Mouse (Mus musculus) hindbrain, embryonic 12.5 days (tissue): Measurements from ENCODE around the gene Phka2. TPM values are rescaled to one million over a fixed set of nuclear protein-coding genes. Genes with fewer than 3 reads are reported as not detected.

Experiments
- ATAC-seq: fragments of 200-750 bp; cut with Nextera tagmentation; 2 replicates; pipeline ENCODE4 v1.8.0; 2017; ENCODE audit warnings: moderate TSS enrichment; ENCODE audit not compliant: low FRiP score
- H3K27ac ChIP-seq: fragments of 300-500 bp; sonication (generic); 2 replicates; pipeline ENCODE4 v1.5.1; 2016; ENCODE audit warnings: mild to moderate bottlenecking
- H3K27me3 ChIP-seq: fragments of 300-500 bp; sonication (generic); 2 replicates; pipeline ENCODE4 v1.6.1; 2016; ENCODE audit warnings: mild to moderate bottlenecking
- H3K36me3 ChIP-seq: fragments of 300-500 bp; sonication (generic); 2 replicates; pipeline ENCODE4 v1.6.1; 2016; ENCODE audit warnings: mild to moderate bottlenecking
- H3K4me1 ChIP-seq: fragments of 300-500 bp; sonication (generic); 2 replicates; pipeline ENCODE4 v1.6.1; 2016
- H3K4me2 ChIP-seq: fragments of 300-500 bp; sonication (generic); replicated peaks from 2 replicates; pipeline ENCODE4 v1.6.1; 2016; ENCODE audit warnings: mild to moderate bottlenecking
- H3K4me3 ChIP-seq: fragments of 300-500 bp; sonication (generic); 2 replicates; pipeline ENCODE4 v1.5.1; 2016; ENCODE audit warnings: mild to moderate bottlenecking
- H3K9ac ChIP-seq: fragments of 300-500 bp; sonication (generic); 2 replicates; pipeline ENCODE4 v1.6.1; 2016; ENCODE audit warnings: mild to moderate bottlenecking, moderate library complexity
- H3K9me3 ChIP-seq: fragments of 300-500 bp; sonication (generic); replicated peaks from 2 replicates; pipeline ENCODE4 v1.6.1; 2016; ENCODE audit warnings: mild to moderate bottlenecking
- WGBS: fragments of 180-500 bp; shearing (Covaris S2); methylation state at CpG from one replicate; pipeline ENCODE4 v1.1.7; 2016; 5-methylcytosine and 5-hydroxymethylcytosine counted together
- polyA plus RNA-seq: library from polyadenylated mRNA; unstranded; fragments of >200 nt; fragmentation: Nextera tagmentation; extraction: Ambion mirVana; gene quantifications from 2 replicates; pipeline ENCODE4 v1.2.1, GENCODE M21; 2016

Phka2 gene
- 20.0 and 20.3 TPM in 2 replicates for polyA plus RNA-seq

DNA sequence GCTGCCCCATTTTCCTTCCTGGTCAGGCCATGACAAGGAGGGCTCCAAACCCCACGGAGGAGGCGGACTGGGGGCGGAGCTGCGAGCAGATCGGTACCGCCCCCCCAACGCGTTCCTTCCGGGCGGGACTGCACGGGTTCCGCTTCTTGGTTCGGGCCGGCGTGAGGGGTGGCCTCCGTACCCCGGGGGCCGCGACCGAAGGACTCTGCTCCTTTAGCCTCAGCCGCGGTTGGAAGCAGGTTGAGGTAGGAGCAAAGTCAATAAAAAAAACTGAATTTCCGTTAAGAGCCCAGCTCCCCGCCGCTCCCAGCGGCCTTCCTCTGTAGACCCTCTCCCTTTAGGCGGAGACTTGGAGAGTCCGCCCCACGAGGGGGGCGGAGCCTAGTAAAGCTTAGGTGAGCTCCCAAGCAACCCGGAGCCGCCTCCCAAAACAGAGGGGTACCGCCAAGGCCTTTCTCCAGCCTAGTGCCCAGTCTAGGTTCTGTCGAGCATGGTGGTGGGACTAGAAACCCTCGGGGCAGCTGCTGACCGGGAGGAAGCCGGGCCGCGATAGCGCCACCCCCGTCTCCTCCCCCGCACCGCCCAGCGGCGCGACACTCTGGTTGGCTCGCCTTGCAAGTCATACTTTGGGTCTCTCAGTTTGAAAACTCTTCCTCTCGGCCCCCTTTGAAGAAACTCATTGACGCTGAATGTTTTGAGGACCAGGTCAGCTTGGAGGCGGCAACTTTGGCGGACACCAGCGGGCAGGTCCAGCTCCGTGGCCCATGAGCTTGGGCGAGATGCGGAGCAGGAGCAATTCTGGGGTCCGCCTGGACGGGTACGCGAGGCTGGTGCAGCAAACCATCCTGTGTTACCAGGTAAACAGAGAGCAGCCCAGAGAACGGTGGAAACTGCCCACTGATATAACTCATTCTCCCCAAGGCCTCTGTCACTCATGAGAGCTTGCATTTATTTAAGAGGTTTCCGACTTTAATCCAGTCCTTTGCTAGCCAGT, at the start of gene Phka2:
Phka2 (plus strand) TSS at position 119 of the 994 bp plus-strand sequence.
- H3K4me3 ChIP-seq, result peak within 1 kb of the TSS; percentile 47
- peak within 1 kb of the TSS; percentile 57 for H3K4me2 ChIP-seq
- 17% methylated on average over 59 of the region's 61 CpGs for WGBS
- H3K27me3 ChIP-seq, result peaks cover 14% of the 10 kb centered on the region
- peak within 1 kb of the TSS; percentile 65 for H3K9ac ChIP-seq
- H3K9me3 ChIP-seq, result no peaks in the 10 kb centered on the region
- peaks cover 5% of the 10 kb centered on the region for H3K4me1 ChIP-seq
- peak; percentile 99 for ATAC-seq
- H3K27ac ChIP-seq, result peak within 1 kb of the TSS; percentile 62
- H3K36me3 ChIP-seq, result no peaks in the 10 kb centered on the region

DNA sequence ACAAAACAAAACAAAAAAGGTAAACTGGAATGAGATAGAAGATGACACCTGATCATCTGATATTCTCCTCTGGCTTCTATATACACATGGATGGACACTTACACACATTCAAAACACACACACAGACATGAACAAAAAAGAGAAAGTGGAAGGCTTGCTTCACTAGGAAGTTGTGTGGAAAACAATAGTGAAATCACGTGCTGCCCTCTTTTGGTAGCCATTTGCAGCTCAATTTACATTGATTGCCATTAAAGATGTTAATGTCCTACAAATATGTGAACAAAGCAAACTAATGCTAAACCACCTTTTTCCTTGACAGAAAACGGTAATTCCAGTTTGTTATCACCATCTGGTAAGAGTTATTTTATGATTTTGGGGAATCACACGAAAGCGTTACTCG, 46.3 kb upstream of the Phka2 start:
- WGBS, result 72% methylated on average over 5 of the region's 5 CpGs
- Histone ChIP-seq H3K9ac (no peak overlapping the region), H3K4me1 (no peaks in the 10 kb centered on the region), H3K4me3 (no peak overlapping the region), H3K27ac (no peak overlapping the region), H3K9me3 (no peaks in the 10 kb centered on the region), H3K27me3 (peaks cover 3% of the 10 kb centered on the region; the same call in 1 of the 2 replicates), H3K36me3 (no peaks in the 10 kb centered on the region), H3K4me2 (no peak overlapping the region)
- no peak for ATAC-seq

DNA sequence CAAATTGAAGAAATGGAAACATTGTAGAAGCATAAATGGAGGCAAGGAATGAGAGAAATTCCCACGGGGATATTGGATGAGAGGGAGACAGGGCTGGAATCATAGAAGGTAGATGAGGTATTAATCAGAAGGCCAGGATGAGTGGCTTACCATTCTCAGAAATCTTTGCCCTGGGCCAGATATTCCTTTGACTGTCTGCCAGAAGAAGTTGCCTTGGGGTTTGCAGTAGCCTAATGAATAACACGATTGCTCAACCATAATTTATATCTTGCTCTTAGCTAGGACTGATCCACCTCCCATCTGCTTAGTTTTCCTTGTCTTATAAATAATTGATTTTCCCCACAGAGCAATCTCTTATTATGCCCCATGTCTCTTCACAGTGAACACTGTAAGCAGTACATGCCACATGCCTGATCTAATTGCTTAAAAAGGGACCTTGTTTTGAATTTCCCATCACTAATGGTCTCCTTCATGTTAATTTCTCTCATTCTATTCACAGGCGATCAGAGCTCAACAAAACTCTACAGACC, 30.6 kb upstream of the Phka2 start:
- no peak overlapping the region for H3K4me3 ChIP-seq
- WGBS, result 83% methylated on average over 3 of the region's 3 CpGs
- no peak for ATAC-seq
- H3K4me1 ChIP-seq, result no peaks in the 10 kb centered on the region
- H3K4me2 ChIP-seq, result no peak overlapping the region
- no peak overlapping the region for H3K9ac ChIP-seq
- H3K27ac ChIP-seq, result no peak overlapping the region
- H3K36me3 ChIP-seq, result no peaks in the 10 kb centered on the region
- H3K27me3 ChIP-seq, result peaks cover 6% of the 10 kb centered on the region
- no peaks in the 10 kb centered on the region for H3K9me3 ChIP-seq

GRCm38 (mm10) chrX:160489784-160490183, 12.2 kb upstream of the Phka2 start:
- Histone ChIP-seq H3K4me3 (no peak overlapping the region), H3K36me3 (no peaks in the 10 kb centered on the region), H3K9ac (no peak overlapping the region), H3K9me3 (no peaks in the 10 kb centered on the region), H3K27me3 (peaks cover 16% of the 10 kb centered on the region), H3K27ac (no peak overlapping the region), H3K4me2 (no peak overlapping the region), H3K4me1 (no peaks in the 10 kb centered on the region)
- 83% methylated on average over 2 of the region's 2 CpGs for WGBS
- no peak for ATAC-seq

DNA sequence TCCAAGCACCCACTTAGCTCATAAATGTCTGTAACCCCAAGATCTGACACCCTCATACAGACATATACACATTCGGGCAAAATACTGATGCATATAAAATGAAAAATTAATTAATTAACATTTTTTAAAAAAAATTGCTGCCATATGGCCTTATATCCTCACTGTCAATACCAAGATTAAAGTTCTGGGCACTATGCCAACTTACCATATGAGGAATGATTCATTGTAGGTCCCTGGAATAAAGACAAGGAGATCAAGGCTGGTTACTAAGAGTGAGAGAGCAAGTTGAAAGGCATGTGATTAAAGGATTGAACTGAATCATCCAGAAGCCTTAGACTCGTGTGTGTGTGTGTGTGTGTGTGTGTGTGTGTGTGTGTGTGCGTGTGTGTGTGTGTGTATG, 7.6 kb upstream of the Phka2 start:
- H3K4me3 ChIP-seq, result no peak overlapping the region
- no peaks in the 10 kb centered on the region for H3K9me3 ChIP-seq
- no peak overlapping the region for H3K9ac ChIP-seq
- H3K4me2 ChIP-seq, result no peak overlapping the region
- H3K4me1 ChIP-seq, result no peaks in the 10 kb centered on the region
- peaks cover 16% of the 10 kb centered on the region for H3K27me3 ChIP-seq
- no peak overlapping the region for H3K27ac ChIP-seq
- no peak for ATAC-seq
- H3K36me3 ChIP-seq, result no peaks in the 10 kb centered on the region
- WGBS, result 71% methylated on average over 2 of the region's 3 CpGs

GRCm38 (mm10) chrX:160494921-160495320, 7.0 kb upstream of the Phka2 start:
- H3K9ac ChIP-seq, result no peak overlapping the region
- 67% methylated on average over 6 of the region's 6 CpGs for WGBS
- no peak overlapping the region for H3K27ac ChIP-seq
- no peaks in the 10 kb centered on the region for H3K4me1 ChIP-seq
- ATAC-seq, result no peak
- H3K27me3 ChIP-seq, result peaks cover 16% of the 10 kb centered on the region
- H3K4me2 ChIP-seq, result no peak overlapping the region
- H3K36me3 ChIP-seq, result no peaks in the 10 kb centered on the region
- no peaks in the 10 kb centered on the region for H3K9me3 ChIP-seq
- no peak overlapping the region for H3K4me3 ChIP-seq

- H3K9me3 ChIP-seq, result no peaks in the 10 kb centered on the region
- H3K9ac ChIP-seq, result no peak overlapping the region
- peaks cover 10% of the 10 kb centered on the region for H3K27me3 ChIP-seq
- ATAC-seq, result no peak
- no peak overlapping the region for H3K27ac ChIP-seq
- H3K4me1 ChIP-seq, result no peaks in the 10 kb centered on the region
- H3K4me3 ChIP-seq, result no peak overlapping the region
- H3K4me2 ChIP-seq, result no peak overlapping the region
- 76% methylated on average over 5 of the region's 5 CpGs for WGBS
- H3K36me3 ChIP-seq, result no peaks in the 10 kb centered on the region
These were observed 5.5 kb upstream of the Phka2 start for GRCm38 (mm10) chrX:160496473-160496872.

- H3K27me3 ChIP-seq, result peaks cover 18% of the 10 kb centered on the region
- H3K4me2 ChIP-seq, result no peak overlapping the region
- no peak overlapping the region for H3K9ac ChIP-seq
- no peaks in the 10 kb centered on the region for H3K9me3 ChIP-seq
- no peak overlapping the region for H3K4me3 ChIP-seq
- no peak overlapping the region for H3K27ac ChIP-seq
- H3K4me1 ChIP-seq, result peaks cover 5% of the 10 kb centered on the region
- 85% methylated on average over 3 of the region's 3 CpGs for WGBS
- ATAC-seq, result no peak
- H3K36me3 ChIP-seq, result no peaks in the 10 kb centered on the region
These were observed 871 bp upstream of the Phka2 start for GRCm38 (mm10) chrX:160501095-160501494.

GRCm38 (mm10) chrX:160501687-160502047, 299 bp upstream of the Phka2 start:
- Histone ChIP-seq H3K9ac (peak overlapping the region; percentile 65), H3K36me3 (no peaks in the 10 kb centered on the region), H3K9me3 (no peaks in the 10 kb centered on the region), H3K4me2 (peak overlapping the region; percentile 57), H3K27ac (0 out of 2 replicates have a peak overlapping the region, but pooled peaks have one; percentile 62), H3K4me1 (peaks cover 5% of the 10 kb centered on the region), H3K4me3 (peak overlapping the region; percentile 47), H3K27me3 (peaks cover 14% of the 10 kb centered on the region)
- WGBS, result 28% methylated on average over 12 of the region's 12 CpGs
- peak; percentile 83 for ATAC-seq

GRCm38 (mm10) chrX:160509046-160509445, 7.1 kb downstream of the Phka2 start:
- Histone ChIP-seq H3K4me2 (no peak overlapping the region), H3K4me1 (no peaks in the 10 kb centered on the region), H3K27me3 (0 out of 2 replicates have a peak, but pooled peaks cover 3% of the 10 kb centered on the region), H3K9me3 (no peaks in the 10 kb centered on the region), H3K27ac (no peak overlapping the region), H3K9ac (no peak overlapping the region), H3K36me3 (no peaks in the 10 kb centered on the region), H3K4me3 (no peak overlapping the region)
- WGBS, result 76% methylated on average over 1 of the region's 1 CpGs
- ATAC-seq, result no peak

- Histone ChIP-seq H3K27ac (no peak overlapping the region), H3K36me3 (no peaks in the 10 kb centered on the region), H3K9ac (no peak overlapping the region), H3K4me1 (no peaks in the 10 kb centered on the region), H3K4me2 (no peak overlapping the region), H3K4me3 (no peak overlapping the region), H3K27me3 (0 out of 2 replicates have a peak, but pooled peaks cover 3% of the 10 kb centered on the region), H3K9me3 (no peaks in the 10 kb centered on the region)
- WGBS, result 74% methylated on average over 2 of the region's 2 CpGs
- ATAC-seq, result no peak
These were observed 8.2 kb downstream of the Phka2 start for GRCm38 (mm10) chrX:160510197-160510596.

DNA sequence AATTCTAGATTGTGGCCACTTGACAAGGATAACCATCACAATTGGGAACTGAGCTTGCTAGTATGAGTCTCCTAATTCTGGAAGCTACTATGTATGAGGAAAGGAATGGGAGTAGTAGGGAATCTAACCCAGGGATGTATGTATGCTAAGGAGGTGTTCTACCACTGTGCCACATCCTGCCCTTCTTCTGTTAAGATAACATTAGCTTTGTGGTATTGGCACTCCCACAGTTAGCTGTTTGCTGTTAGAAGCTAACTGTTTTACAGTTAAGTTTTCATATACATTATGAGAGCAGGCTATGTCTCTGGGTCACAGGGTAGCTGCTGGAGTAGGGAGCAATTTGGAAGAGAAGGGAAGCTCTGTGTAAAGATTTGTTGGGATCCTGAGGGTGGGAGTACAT, 14.1 kb downstream of the Phka2 start:
- no peaks in the 10 kb centered on the region for H3K9me3 ChIP-seq

More for the DNA sequence above, 14.1 kb downstream of the Phka2 start:
- 0 out of 2 replicates have a peak, but pooled peaks cover 3% of the 10 kb centered on the region for H3K27me3 ChIP-seq
- no peaks in the 10 kb centered on the region for H3K4me1 ChIP-seq
- H3K27ac ChIP-seq, result no peak overlapping the region
- no peak for ATAC-seq
- no peaks in the 10 kb centered on the region for H3K36me3 ChIP-seq
- H3K4me2 ChIP-seq, result no peak overlapping the region
- no peak overlapping the region for H3K9ac ChIP-seq
- no peak overlapping the region for H3K4me3 ChIP-seq
